Mouse (Mus musculus) G1E (cell line): ENCODE data around the gene Ephb1.

Source experiments
- CTCF ChIP-seq: IDR thresholded peaks from 2 replicates; pipeline ENCODE4 v1.5.1; 2012; ENCODE audit warnings: low read depth, low read length, inconsistent platforms, mixed read lengths
- GATA1 ChIP-seq: IDR thresholded peaks from 2 replicates; pipeline ENCODE4 v1.6.1; 2012; ENCODE audit warnings: borderline replicate concordance, low read length, inconsistent platforms, mixed read lengths
- POLR2AphosphoS5 ChIP-seq: IDR thresholded peaks from 2 replicates; pipeline ENCODE4 v1.6.1; 2012; ENCODE audit warnings: low read depth, low read length, inconsistent platforms; ENCODE audit not compliant: insufficient replicate concordance

GRCm38 (mm10) chr9:102169706-102170105 is 184.8 kb downstream of the Ephb1 start:
- TF ChIP-seq POLR2AphosphoS5 (no peak), GATA1 (no peak), CTCF (no peak)
